Mouse (Mus musculus): ENCODE results near the gene Hsdl1. TPM values are rescaled to one million over a fixed set of nuclear protein-coding genes. Genes with fewer than 3 reads are reported as not detected.

Hsdl1 gene
- 10 to 100 TPM; 52.3 to 53.2 TPM for total RNA-seq (2021)
- long read RNA-seq, transcript Hsdl1-201 (5 exons, 3,141 nt), result major isoform, 55 of 71 reads
- long read RNA-seq, partial matches to known transcripts, result 7 of 71 reads
- long read RNA-seq, other reads (novel, unspliced or antisense), result 9 of 71 reads

DNA sequence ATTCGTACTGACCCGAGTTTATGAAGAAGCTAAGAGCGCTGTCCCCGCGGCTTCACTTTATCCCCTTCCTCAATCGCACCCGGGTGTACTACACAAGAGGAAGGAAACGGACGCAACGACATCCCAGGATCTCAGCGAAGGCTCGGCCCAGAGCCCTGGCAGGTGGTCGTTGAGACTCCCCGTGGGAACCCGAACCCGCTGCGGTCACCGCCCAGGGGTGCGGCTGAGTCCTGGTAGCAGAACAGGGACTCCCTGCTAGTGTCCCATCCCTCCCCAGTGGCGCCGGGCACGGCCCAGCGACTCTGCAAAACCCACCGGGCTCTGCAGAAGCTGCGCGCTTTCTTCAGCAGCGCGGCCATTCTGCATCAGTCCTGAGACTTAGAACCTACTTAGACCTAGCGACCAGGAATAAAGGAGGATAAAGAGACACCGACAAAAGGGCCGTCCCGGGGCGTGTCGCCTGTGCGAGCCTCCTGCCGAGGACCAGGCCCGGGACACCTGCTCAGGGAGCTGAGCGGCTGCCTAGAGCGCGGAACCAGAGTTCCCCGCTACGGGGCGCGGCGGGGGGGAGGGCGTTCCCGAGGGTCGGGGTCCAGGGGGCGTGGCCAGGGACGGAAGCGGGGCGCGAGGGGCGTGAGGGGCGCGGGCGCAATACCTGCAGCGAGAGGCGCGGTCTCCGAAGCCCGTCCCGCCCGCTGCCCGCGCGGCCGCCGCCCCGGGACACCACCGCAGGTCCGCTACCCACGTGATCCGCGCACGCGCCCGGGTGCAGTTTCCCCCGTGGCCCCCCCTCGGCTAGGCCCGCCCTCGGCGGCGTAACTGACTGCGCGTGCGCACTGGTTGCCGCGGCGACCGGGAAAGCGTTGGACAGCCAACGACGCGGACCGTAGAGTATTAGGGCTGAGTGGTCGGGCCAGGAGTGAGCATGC, at the start of gene Hsdl1, which contains the start of gene Dnaaf1:
Gene Hsdl1 (minus strand): TSS at position 747 of the 929 bp plus-strand sequence.
Gene Dnaaf1 (plus strand): TSS at position 799 of the 929 bp plus-strand sequence.
- DNase-seq (ENCODE audit: low spot score in 2 of 2), result peak; percentile 96 to 98

DNA sequence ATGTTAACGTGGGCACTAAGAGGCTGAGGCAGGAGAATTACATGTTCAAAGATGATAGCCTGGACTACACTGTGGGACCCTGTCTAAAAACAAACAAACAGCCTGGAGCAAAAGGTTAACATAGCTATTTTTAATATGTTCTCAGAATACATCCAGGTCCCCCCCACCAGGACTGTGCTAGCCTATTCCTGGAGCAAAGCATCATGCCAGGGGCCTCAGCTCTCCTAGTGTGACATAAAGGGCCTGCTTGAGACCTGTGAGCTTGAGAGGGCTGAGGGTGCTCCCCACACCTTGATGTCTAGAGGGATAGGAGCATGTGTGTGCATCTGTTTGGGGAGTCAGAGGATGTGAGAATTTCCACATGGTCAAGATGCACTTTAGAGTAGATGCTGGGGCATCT, 48.8 kb upstream of the Hsdl1 start:
- DNase-seq (ENCODE audit: low spot score in 2 of 2), result no peak

DNA sequence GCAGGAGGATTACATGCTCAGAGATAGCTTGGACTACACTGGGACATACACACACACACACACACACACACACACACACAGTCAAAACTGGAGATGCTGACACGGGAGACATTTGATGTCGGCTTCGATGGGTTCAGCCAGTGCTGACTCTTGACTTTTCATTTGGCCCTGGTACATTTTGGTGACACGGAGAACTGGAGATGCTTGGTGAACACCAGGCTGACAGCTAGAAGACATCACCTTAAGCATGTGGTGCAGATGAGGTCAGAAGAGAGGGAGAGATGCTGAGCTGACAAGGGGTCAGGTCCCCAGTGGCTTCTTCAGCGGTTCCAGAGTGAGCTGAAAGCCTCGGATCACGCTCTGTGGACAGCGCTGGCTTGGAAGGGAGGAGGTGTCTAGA, 48.1 kb upstream of the Hsdl1 start:
- DNase-seq (ENCODE audit: low spot score in 2 of 2), result no peak

GRCm38 (mm10) chr8:119622555-119622954, 47.6 kb upstream of the Hsdl1 start:
- no peak for DNase-seq (ENCODE audit: low spot score in 2 of 2)

DNA sequence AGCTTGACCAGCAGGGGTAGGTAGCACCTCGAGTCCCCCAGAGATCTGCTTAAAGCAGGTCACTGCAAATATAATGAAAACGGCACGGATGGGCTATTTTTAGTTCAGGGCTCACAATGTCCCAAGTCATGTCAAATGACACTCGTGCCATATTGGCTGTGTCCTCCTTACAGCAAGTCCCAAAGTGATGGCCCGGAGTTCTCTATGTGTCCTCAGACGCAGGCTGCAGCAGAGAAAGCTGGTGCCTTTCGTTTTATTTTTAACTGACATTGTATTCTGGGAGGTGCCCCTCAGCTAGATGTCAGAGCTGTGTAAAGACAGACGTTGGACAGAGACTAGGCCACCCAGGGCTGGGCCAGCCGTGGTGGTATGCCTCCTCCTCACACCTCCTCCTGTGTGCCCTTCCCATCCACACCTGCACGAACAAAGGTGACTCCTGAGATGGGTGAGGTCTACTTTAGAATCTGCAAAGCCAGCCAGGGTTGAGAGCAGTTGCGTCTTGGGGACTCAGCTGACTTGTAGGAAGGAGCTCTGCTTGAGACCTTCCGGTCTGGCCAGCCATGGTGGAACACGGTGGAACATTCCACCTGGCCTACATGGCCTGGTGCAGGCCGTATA, 46.0 kb upstream of the Hsdl1 start:
- no peak for DNase-seq (ENCODE audit: low spot score in 2 of 2)

DNA sequence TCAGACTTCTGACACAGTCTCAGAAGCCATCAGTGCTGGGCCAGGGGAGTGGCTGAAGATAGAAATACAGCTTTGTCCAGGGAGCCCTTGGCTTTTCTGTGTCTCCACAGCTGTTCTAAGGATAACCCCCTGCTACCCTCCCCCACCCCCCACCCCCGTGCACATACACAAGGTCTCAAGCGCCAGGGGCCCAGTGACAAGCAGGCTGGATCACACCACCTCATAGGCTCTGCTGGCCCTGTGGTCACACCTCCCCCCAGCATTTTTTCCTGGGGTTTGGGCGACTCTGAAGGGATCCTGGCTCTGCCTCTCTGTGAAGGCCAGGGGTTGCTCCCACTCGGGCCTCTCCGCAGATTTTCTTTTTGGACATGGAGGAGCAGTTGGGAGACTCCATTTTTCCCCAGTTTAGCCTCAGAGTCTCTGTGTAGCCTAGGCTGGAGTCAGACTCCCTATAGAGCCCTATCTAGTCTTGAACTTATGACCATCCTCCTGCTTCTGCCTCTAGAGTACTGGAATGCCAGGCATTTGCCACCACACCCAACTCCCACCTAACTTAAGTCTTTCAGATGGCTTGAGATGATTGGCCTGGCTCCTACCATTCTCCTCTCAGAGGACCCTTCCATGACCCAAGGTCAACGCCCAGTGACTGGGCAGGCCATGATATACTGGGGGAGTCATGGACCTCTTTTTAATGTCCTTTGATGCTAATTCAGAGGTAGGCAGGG, 45.3 kb upstream of the Hsdl1 start:
- DNase-seq (ENCODE audit: low spot score in 2 of 2), result no peak

- no peak for DNase-seq (ENCODE audit: low spot score in 2 of 2)
These were observed 43.9 kb upstream of the Hsdl1 start for GRCm38 (mm10) chr8:119618887-119619286.

DNA sequence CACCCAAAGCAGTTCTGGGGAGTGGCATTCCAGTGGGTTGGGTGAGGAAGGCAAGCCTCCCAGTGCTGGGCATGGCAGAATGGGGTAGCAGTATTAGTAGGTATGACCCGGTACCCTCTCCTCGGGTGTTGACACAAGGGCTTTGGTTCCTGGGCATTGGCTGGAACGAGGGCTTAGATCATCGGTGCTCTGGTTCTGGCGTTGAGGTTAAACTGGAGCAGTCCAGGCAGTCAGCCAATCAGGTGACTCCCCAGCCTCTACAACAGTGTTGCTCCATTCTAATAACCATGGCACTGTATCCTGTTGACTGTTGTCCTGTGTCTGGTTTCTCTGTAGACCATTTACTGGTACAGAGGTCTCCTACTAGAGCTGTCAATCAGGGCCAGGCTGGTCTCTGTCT, 42.6 kb upstream of the Hsdl1 start:
- DNase-seq (ENCODE audit: low spot score in 2 of 2), result no peak

GRCm38 (mm10) chr8:119616811-119617210, 41.8 kb upstream of the Hsdl1 start:
- no peak for DNase-seq (ENCODE audit: low spot score in 2 of 2)

- no peak for DNase-seq (ENCODE audit: low spot score in 2 of 2)
These were observed 41.4 kb upstream of the Hsdl1 start for GRCm38 (mm10) chr8:119616358-119616757.

GRCm38 (mm10) chr8:119615096-119615495, 40.1 kb upstream of the Hsdl1 start:
- DNase-seq (ENCODE audit: low spot score in 2 of 2), result no peak

- no peak for DNase-seq (ENCODE audit: low spot score in 2 of 2)
These were observed 37.5 kb upstream of the Hsdl1 start, which contains the start of gene Adad2 for GRCm38 (mm10) chr8:119612471-119612870. TSS of gene Adad2 (plus strand) at chr8:119612747.

GRCm38 (mm10) chr8:119606224-119606623, 31.2 kb upstream of the Hsdl1 start:
- DNase-seq (ENCODE audit: low spot score in 2 of 2), result no peak

GRCm38 (mm10) chr8:119604996-119605395, 30.0 kb upstream of the Hsdl1 start, which contains the start of gene Taf1c:
TSS of gene Taf1c (minus strand) at chr8:119605222.
- peak; percentile 95 for DNase-seq (ENCODE audit: low spot score in 2 of 2)

- DNase-seq (ENCODE audit: low spot score in 2 of 2), result no peak
These were observed 29.4 kb upstream of the Hsdl1 start for GRCm38 (mm10) chr8:119604398-119604803.

DNA sequence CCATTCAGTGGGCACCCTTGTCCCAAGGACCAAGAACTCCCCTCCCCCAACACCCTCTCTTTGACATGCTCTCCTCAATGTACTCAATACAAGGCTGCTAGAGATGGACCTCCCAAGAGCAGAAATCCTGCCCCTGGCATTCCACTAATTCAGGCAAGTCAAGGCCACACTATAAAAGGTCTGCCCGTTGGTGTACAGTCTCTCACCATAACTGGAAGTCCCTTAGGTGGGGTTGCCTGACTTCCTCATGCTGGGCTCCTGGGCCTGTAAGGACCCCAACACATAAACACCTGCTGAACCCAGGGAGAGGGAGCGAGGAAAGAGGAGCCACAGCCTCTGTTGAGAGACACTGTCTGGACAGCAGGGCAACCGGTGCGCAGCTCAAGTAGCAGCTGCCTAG, 28.8 kb upstream of the Hsdl1 start:
- DNase-seq (ENCODE audit: low spot score in 2 of 2), result no peak

DNA sequence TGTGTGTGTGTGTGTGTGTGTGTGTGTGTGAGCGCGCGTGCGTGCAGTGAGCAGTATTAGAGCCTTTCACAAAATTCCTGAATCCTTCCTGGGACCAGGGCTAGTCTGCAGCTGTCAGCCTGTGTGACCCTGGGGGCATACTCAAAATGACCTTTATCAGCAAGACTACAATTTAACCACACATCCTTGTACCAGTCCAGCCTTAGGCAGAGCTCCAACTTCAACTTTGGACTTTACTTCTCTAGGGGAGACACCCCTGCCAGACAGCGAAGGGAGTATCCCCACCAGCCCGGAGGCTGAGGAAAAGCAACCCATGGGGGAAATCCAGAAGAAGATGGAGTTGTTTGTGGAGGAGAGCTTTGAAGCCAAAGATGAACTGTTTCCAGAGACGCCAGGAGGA, 16.5 kb upstream of the Hsdl1 start:
- no peak for DNase-seq (ENCODE audit: low spot score in 2 of 2)

GRCm38 (mm10) chr8:119590348-119590747, 15.4 kb upstream of the Hsdl1 start:
- DNase-seq (ENCODE audit: low spot score in 2 of 2), result no peak

GRCm38 (mm10) chr8:119588844-119589243, 13.9 kb upstream of the Hsdl1 start:
- DNase-seq (ENCODE audit: low spot score in 2 of 2), result no peak

DNA sequence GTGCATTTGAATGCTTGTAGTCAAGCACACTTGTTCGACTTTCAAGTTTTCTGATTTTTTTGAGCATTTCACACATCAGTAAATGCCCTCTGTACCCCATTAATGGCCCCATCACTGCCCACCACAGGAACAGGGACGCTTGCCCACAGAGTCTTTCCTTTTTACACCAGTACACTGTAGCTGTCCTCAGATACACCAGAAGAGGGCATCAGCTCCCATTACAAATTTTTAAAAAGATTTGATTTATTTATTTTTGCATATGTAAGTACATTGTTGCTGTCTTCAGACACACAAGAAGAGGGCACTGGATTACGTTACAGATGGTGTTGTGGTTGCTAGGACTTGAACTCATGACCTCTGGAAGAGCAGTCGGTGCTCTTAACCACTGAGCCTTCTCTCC, 13.3 kb upstream of the Hsdl1 start:
- no peak for DNase-seq (ENCODE audit: low spot score in 2 of 2)

DNA sequence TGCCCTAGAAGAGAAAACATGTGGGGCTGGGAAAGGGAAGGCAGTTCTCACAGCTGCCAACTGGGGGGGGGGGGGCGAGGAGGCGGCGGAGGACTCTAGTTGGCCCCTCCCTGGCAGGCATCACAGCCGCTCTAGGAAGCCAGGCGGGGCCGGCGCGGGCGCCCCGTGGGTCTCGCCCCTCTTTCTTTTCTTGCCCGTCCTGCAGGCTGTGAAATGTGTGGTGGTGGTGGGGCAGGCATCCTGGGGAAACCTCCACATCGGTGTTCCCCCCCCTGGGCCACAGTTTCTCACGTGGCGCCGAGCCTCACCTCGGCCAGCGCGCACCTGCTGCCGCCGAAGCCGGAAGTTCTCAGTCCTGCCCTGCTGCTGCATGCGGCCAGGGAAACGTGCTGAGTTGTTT, 10.9 kb upstream of the Hsdl1 start:
- no peak for DNase-seq (ENCODE audit: low spot score in 2 of 2)

All from layer of hippocampus, postnatal 10 days (tissue).